Mouse (Mus musculus) erythroblast, embryonic 14.5 days (primary cell): Measurements from ENCODE around the gene Zfp385c. TPM values are rescaled to one million over a fixed set of nuclear protein-coding genes. Genes with fewer than 3 reads are reported as not detected.

Source experiments
- H3K27me3 ChIP-seq: 2 replicates; pipeline ENCODE4 v1.6.1; 2012; ENCODE audit warnings: inconsistent platforms; ENCODE audit not compliant: control insufficient read depth
- H3K36me3 ChIP-seq: 2 replicates; pipeline ENCODE4 v1.6.1; 2012; ENCODE audit warnings: mild to moderate bottlenecking, inconsistent platforms; ENCODE audit not compliant: control insufficient read depth
- H3K4me1 ChIP-seq: 2 replicates; pipeline ENCODE4 v1.6.1; 2012; ENCODE audit warnings: inconsistent platforms; ENCODE audit not compliant: control insufficient read depth
- H3K4me3 ChIP-seq: replicated peaks from 2 replicates; pipeline ENCODE3; 2012; ENCODE audit warnings: moderate library complexity, mild to moderate bottlenecking, inconsistent platforms
- H3K9me3 ChIP-seq: 2 replicates; pipeline ENCODE4 v1.6.1; 2012; ENCODE audit warnings: low read length, inconsistent platforms, mixed read lengths; ENCODE audit not compliant: control insufficient read depth
- GATA1 ChIP-seq: IDR thresholded peaks from 2 replicates; pipeline ENCODE4 v1.6.1; 2012; ENCODE audit warnings: low read length, inconsistent platforms, mixed read lengths
- TAL1 ChIP-seq: IDR thresholded peaks from 3 replicates; pipeline ENCODE4 v1.6.1; 2012; ENCODE audit warnings: low read length, inconsistent platforms, mixed read lengths
- polyA plus RNA-seq: library from polyadenylated mRNA; stranded (reverse); fragments of >175 nt; gene quantifications from 2 replicates; pipeline ENCODE4 v1.2.3, GENCODE M21; 2012

The Zfp385c gene
- polyA plus RNA-seq, 1 experiment: not detected

GRCm38 (mm10) chr11:100730477-100731205 is 38.4 kb upstream of the Zfp385c start:
- Histone ChIP-seq H3K36me3 (peaks cover 94% of the 10 kb centered on the region), H3K27me3 (no peaks in the 10 kb centered on the region), H3K4me1 (peaks cover 58% of the 10 kb centered on the region), H3K9me3 (no peaks in the 10 kb centered on the region), H3K4me3 (no peak overlapping the region)
- no peak for TF ChIP-seq GATA1
- no peak for TF ChIP-seq TAL1

- Histone ChIP-seq H3K27me3 (no peaks in the 10 kb centered on the region), H3K36me3 (peaks cover 94% of the 10 kb centered on the region), H3K4me3 (no peak overlapping the region), H3K9me3 (no peaks in the 10 kb centered on the region), H3K4me1 (peaks cover 58% of the 10 kb centered on the region)
- TF ChIP-seq GATA1: no peak
- TF ChIP-seq TAL1: no peak
These were observed 37.7 kb upstream of the Zfp385c start for GRCm38 (mm10) chr11:100729976-100730375.

- peaks cover 95% of the 10 kb centered on the region for H3K36me3 ChIP-seq
- no peaks in the 10 kb centered on the region for H3K9me3 ChIP-seq
- peaks cover 57% of the 10 kb centered on the region for H3K4me1 ChIP-seq
- no peak overlapping the region for H3K4me3 ChIP-seq
- no peaks in the 10 kb centered on the region for H3K27me3 ChIP-seq
- TF ChIP-seq TAL1 (no peak), GATA1 (no peak)
These were observed 36.3 kb upstream of the Zfp385c start for GRCm38 (mm10) chr11:100728601-100729000.

DNA sequence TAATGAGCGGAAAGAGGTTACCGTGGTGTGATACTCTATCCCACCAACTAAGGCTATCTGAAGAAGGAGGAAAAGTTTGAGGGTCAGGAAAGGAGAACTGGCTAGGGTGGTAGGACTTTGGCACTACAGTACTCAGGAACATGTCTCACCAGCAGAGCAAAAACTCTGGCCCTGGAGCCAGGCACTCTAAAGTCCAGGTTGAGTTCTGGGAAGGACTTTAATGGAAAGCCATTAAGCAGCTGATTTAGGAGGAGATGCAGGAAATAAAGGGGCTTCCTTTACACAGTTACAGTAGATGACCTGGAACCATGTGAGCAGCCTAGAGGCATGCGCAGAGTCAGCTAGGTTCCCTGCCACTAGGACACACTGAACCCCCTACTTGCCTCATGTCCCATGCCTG is 34.9 kb upstream of the Zfp385c start:
- H3K4me3 ChIP-seq: no peak overlapping the region
- peaks cover 95% of the 10 kb centered on the region for H3K36me3 ChIP-seq
- H3K27me3 ChIP-seq: no peaks in the 10 kb centered on the region
- no peak for TF ChIP-seq TAL1
- H3K9me3 ChIP-seq: no peaks in the 10 kb centered on the region
- peaks cover 58% of the 10 kb centered on the region for H3K4me1 ChIP-seq

- H3K36me3 ChIP-seq: peaks cover 95% of the 10 kb centered on the region
- H3K9me3 ChIP-seq: no peaks in the 10 kb centered on the region
- no peaks in the 10 kb centered on the region for H3K27me3 ChIP-seq
- no peak overlapping the region for H3K4me3 ChIP-seq
- H3K4me1 ChIP-seq: peaks cover 61% of the 10 kb centered on the region
- TF ChIP-seq TAL1 (no peak), GATA1 (no peak)
These were observed 32.8 kb upstream of the Zfp385c start for GRCm38 (mm10) chr11:100724919-100725512.

GRCm38 (mm10) chr11:100722493-100723028 is 30.3 kb upstream of the Zfp385c start:
- no peaks in the 10 kb centered on the region for H3K9me3 ChIP-seq
- TF ChIP-seq GATA1: no peak
- TF ChIP-seq TAL1: no peak
- peaks cover 96% of the 10 kb centered on the region for H3K36me3 ChIP-seq
- H3K27me3 ChIP-seq: no peaks in the 10 kb centered on the region
- peaks cover 61% of the 10 kb centered on the region for H3K4me1 ChIP-seq
- no peak overlapping the region for H3K4me3 ChIP-seq

DNA sequence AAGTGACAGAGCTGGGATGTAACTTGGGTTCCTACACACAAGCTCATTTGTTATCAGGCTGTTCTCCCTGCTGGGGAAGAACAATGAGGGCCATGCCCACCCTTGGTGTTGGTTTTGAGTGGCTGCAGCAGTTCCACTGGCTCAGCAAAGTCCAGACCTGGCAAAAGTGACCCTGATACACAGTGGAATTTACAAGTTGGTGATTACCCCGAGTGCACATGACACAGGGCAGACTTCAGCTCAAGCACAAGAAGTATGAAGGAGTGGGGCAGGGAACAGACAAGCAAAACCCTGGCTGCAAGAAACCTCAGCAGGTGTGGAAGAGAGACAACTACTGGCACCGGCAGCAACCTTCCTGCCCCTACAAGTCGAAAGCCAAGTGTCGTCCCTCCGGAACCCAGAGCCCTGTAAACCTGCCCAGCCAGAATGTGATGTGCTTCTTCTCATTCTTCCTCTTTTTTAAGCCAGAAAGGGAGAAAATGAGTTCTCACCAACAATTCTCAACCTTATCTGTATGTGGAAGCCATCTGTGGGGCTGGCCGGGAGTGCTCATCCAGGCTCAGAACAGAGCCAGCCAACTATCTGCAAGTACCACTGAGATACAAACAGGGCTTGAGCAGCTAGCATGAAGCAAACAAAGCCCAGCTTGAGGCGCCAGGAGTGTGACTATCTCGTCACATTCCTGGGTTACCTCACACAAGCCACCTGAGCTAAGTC is 29.7 kb upstream of the Zfp385c start:
- H3K4me1 ChIP-seq: peaks cover 57% of the 10 kb centered on the region
- no peak overlapping the region for H3K4me3 ChIP-seq
- no peak for TF ChIP-seq GATA1
- TF ChIP-seq TAL1: no peak
- no peaks in the 10 kb centered on the region for H3K9me3 ChIP-seq
- H3K36me3 ChIP-seq: peaks cover 97% of the 10 kb centered on the region
- no peaks in the 10 kb centered on the region for H3K27me3 ChIP-seq

GRCm38 (mm10) chr11:100721254-100721653 is 29.0 kb upstream of the Zfp385c start:
- Histone ChIP-seq H3K36me3 (peaks cover 98% of the 10 kb centered on the region), H3K27me3 (no peaks in the 10 kb centered on the region), H3K4me3 (no peak overlapping the region), H3K9me3 (no peaks in the 10 kb centered on the region), H3K4me1 (peaks cover 57% of the 10 kb centered on the region)
- no peak for TF ChIP-seq TAL1

- no peaks in the 10 kb centered on the region for H3K27me3 ChIP-seq
- peaks cover 54% of the 10 kb centered on the region for H3K4me1 ChIP-seq
- no peaks in the 10 kb centered on the region for H3K9me3 ChIP-seq
- peaks cover 98% of the 10 kb centered on the region for H3K36me3 ChIP-seq
- H3K4me3 ChIP-seq: no peak overlapping the region
- no peak for TF ChIP-seq TAL1
- no peak for TF ChIP-seq GATA1
These were observed 28.1 kb upstream of the Zfp385c start for GRCm38 (mm10) chr11:100720345-100720744.
